Mouse (Mus musculus): ENCODE results near the gene Proca1.
A peak's percentile ranks its signal among the peaks of the same experiment; 100 is the strongest.

The Proca1 gene

DNA sequence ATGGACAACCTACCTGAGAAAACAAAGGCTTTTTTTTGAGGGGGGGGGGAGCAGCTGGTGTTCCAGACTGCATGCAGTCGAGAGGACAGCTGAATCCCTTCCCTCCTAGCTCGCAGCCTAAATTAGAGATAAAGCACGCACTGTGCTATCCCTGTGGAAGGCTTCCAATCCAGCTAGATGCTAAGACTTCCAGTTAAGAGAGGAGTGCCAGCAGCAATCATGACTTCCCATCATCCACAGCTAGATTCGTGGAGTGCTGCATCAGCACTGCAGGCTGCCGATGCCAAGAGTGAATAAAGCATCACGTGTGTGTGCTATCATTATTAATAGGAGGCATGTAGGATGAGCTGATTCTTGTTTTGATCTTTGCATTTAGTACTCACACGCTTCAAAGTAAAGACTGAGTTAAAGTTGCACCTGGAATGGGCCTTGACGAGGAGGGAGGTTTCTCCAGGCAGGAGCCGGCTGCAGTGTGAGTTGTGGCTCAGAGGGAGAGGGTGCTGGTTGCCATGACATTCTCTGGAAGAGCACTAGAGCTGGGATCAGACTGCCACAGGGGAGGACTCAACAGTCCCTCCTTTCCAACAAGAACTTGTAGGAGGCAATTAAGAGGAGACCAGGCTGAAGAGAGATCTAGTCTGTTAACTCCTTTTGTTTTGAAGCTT lies 47.1 kb downstream of the Proca1 start:
- DNase-seq: peak; percentile 91

DNA sequence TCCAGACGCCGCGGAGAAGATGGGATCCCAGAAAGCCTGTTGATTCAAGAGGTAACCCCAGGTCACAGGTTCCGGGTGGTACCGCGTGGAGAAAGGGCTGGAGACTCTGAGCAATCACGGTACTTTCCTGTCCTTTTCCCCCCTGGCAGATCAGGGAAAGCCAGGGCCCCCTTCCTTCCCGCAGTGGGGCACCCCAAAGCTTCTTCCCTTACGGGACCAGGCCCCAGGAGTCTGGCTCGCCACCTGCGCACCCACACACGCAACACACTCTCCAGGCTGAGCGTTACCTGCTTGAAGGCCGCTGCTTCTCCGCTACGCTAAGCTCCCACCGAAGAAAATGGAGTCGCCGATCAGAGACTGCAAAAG lies 52.1 kb downstream of the Proca1 start:
- DNase-seq: no peak

DNA sequence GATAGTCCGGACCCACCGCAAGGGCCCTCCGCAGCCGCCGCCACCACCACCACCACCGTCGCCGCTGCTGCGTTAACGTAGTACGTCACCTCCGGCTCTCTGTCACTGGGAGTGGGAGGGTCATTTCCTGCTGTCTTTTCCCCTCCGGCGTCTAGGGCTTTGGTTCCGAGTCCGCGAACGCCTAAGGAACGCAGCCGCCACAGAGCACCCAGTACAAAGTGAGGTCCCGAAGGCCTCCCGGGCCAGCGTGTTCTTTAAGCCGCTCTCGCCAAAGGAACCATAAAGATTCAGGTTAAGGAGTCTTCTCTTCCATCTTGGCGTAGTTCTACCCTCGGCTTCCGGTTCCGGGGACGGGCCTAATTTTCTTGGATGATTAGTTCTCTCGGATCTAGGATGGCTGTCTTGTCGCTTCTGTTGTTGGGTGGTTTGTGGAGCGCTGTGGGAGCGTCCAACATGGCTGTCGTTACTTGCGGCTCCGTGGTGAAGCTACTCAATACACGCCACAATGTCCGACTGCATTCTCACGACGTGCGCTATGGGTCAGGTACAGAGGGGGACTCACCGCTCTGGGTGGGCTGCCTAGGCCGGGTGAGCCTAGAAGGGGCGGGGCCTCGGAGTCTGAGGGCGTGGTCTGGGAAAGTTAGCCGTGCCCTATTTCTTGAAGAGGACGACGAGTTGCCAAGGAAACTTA lies 52.6 kb downstream of the Proca1 start, which contains the start of the genes Sdf2 and Supt6:
TSS of gene Sdf2 (plus strand) at position 120 of the 691 bp plus-strand sequence.
TSS of gene Supt6 (minus strand) at position 361 of the 691 bp plus-strand sequence.
- DNase-seq: peak; percentile 83

DNA sequence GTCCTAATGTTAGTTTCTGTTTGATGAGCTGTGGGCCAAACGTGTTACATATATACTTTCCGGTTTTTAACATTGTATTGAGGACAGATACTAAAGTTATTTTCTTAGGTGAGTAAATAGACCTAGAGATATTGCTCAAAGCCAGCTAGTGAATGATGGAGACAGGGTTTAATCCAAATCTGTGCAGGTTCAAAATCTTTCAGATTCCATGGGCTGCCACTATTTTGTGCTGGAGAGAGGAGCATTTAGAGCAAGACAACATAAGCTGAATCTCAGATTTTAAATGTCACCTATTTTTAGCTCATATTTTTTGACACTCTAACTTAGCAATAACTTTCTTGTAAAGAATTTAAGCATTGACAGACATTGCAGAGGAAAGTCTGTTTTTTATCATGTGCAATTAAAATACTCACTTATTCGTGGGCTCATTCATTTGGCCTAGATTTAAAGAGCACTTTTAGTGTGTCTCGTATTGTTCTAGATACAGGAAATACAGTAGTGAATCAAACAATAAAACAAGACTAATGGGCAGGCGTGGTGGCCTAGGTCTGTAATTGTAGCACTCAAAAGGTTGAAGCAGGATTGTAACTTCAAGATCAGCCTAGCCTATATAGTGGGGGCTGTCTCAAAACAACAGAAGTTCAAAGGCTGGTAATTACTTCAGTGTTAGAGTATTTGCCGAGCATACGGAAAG lies 53.3 kb downstream of the Proca1 start:
- no peak for DNase-seq

DNA sequence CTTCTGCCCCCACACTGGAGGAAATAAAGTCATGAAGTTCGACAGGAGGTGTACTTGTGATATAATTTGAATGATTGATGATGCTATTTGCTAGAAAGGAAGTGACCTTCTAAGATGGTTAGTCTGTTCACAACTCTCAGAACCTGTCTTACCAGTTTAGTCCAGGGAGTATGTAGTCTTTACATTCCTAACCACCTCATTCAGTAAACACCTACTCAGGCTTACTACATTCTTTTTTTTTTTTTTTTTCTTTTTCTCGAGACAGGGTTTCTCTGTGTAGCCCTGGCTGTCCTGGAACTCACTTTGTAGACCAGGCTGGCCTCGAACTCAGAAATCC lies 53.8 kb downstream of the Proca1 start:
- no peak for DNase-seq

DNA sequence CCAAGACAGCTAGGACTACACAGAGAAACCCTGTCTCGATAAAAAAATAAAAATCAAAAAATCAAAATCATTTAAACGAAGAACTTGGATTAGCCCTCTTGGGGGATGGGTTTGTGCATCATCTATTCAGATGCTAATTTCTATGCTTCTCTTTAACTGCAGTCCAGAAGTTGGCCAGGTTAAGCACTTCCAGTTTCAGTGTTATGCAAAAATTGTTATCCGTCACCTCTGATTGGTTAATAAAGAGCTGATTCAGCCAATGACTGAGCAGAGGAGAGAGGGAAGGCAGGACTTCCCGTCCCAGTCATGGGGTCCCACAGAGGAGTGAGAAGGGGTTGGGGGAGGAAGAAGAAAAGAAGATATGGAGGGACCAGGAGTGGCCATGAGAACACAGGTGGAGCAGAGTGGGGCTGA lies 54.5 kb downstream of the Proca1 start:
- no peak for DNase-seq

Measured in layer of hippocampus, adult 9-11 months (tissue).